Mouse (Mus musculus) adrenal gland, adult 18-20 months (tissue): ENCODE measurements at regions not wholly inside any gene's neighbourhood (a gene's known extent, or its start where the extent isn't known, plus 50 kb on each side); places are given as distances from the start of the nearest gene placed in this dataset.
"Not testable (repeated sequence)": the region's sequence is repeated elsewhere in the genome, so short reads cannot be mapped to it uniquely, and the experiment has no call there.

Experiments used
- DNase-seq, 2 experiments: peaks; one replicate each; pipeline ENCODE4 v3.0.0; 2021 to 2022; ENCODE audit warnings: low spot score in 2 of 2

- no peak for DNase-seq
Observed at GRCm38 (mm10) chr5:102123285-102123684, 53.6 kb upstream of the Wdfy3 start.

GRCm38 (mm10) chr5:102126737-102127136 is 57.0 kb upstream of the Wdfy3 start:
- DNase-seq, result peak; percentile 58 to 60

- no peak for DNase-seq
Observed at GRCm38 (mm10) chr5:102147991-102148390, 78.3 kb upstream of the Wdfy3 start.

GRCm38 (mm10) chr5:102149481-102150129 is 79.9 kb upstream of the Wdfy3 start:
- peak; percentile 70 for DNase-seq

- DNase-seq, result no peak
Observed at GRCm38 (mm10) chr5:102159621-102160020, 89.9 kb upstream of the Wdfy3 start.

GRCm38 (mm10) chr5:102167981-102168380 is 98.3 kb upstream of the Wdfy3 start:
- DNase-seq, result no peak

GRCm38 (mm10) chr5:102171808-102172207 is 102.1 kb upstream of the Wdfy3 start:
- DNase-seq, result no peak

- DNase-seq, result no peak
Observed at GRCm38 (mm10) chr5:102180250-102180649, 110.5 kb upstream of the Wdfy3 start.

GRCm38 (mm10) chr5:102188951-102189350 is 119.2 kb upstream of the Wdfy3 start:
- DNase-seq, result not testable (repeated sequence)

GRCm38 (mm10) chr5:102206456-102206855 is 136.7 kb upstream of the Wdfy3 start:
- DNase-seq, result no peak

GRCm38 (mm10) chr5:102206953-102207352 is 137.2 kb upstream of the Wdfy3 start:
- peak; percentile 59 to 66 for DNase-seq

- DNase-seq, result peak; percentile 50 to 63
Observed at GRCm38 (mm10) chr5:102213145-102213544, 143.4 kb upstream of the Wdfy3 start.

- no peak for DNase-seq
Observed at GRCm38 (mm10) chr5:102227131-102227530, 157.4 kb upstream of the Wdfy3 start.

- no peak for DNase-seq
Observed at GRCm38 (mm10) chr5:102242614-102243013, 172.9 kb upstream of the Wdfy3 start.

- no peak for DNase-seq
Observed at GRCm38 (mm10) chr5:102244706-102245105, 175.0 kb upstream of the Wdfy3 start.

GRCm38 (mm10) chr5:102248747-102249146 is 179.0 kb upstream of the Wdfy3 start:
- DNase-seq, result no peak

GRCm38 (mm10) chr5:102251076-102251475 is 181.4 kb upstream of the Wdfy3 start:
- DNase-seq, result no peak

GRCm38 (mm10) chr5:102253786-102254185 is 184.1 kb upstream of the Wdfy3 start:
- no peak for DNase-seq

- DNase-seq, result no peak
Observed at GRCm38 (mm10) chr5:102257104-102257503, 187.4 kb upstream of the Wdfy3 start.

- peak; percentile 25 to 31 for DNase-seq
Observed at GRCm38 (mm10) chr5:102261621-102262020, 191.9 kb upstream of the Wdfy3 start.

GRCm38 (mm10) chr5:102266451-102266850 is 196.7 kb upstream of the Wdfy3 start:
- no peak for DNase-seq

- DNase-seq, result no peak
Observed at GRCm38 (mm10) chr5:102267150-102267549, 197.4 kb upstream of the Wdfy3 start.

GRCm38 (mm10) chr5:102269204-102269603 is 199.5 kb upstream of the Wdfy3 start:
- no peak for DNase-seq
